ENCODE assay signal across 19 mouse cellular contexts in the genomic region with DNA sequence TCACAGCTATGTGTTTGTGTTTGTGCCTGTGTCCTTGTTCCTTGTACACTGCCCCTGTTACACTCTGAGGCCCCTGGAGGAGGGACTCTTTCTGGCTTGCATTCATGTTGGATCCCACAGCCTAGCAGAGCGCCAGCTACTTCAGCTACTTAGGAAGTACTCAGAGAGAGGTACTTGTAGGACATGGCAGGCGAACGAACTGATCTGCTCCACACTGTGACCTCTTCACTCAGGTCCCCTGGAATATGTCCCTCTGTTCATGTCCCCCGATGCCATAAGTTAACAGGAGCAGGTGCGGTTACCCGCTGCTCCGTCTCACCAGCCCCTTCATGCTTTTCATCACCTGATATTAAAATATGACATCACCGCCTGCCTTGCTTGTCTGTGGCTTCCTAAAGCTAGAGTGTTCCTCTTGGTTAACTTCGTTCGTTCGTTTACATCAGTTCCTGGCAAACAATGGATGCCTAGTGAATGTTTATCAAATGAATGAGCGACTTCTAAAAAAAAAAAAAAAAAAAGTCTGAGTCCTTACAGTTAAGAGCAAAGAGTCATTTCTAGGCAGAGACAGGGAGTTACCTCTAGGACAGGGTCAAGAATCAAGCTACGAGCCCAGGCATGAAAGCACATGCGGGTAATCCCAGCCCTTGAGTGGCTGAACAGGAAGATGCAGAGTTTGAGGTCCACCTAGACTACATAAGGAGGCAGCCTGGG. TPM values are rescaled to one million over a fixed set of nuclear protein-coding genes. Genes with fewer than 3 reads are reported as not detected.
DNase-seq lines count a peak whose midpoint lies in the region; ATAC-seq and TF ChIP-seq lines count a peak whose summit lies in the region.
"Had no signal": no experiment of that assay in that cellular context is flagged by ENCODE, and none has a peak within 500 bp of the region (broad histone marks: within the 10 kb centered on the region; RNA-seq: fewer than 3 reads in every experiment).

No protein-coding gene starts in this region.

- H3K27me3 ChIP-seq in ES-Bruce4 (ENCODE audit: control insufficient read depth, insufficient read depth, low read length, poor library complexity, severe bottlenecking): no peaks in the 10 kb centered on the region
- no peaks in the 10 kb centered on the region for H3K27me3 ChIP-seq in heart, adult 2 months (ENCODE audit: control insufficient read depth, insufficient read depth, low read length)
- H3K27me3 ChIP-seq in heart, postnatal 0 days (ENCODE audit: control insufficient read depth, insufficient read depth, low read length): peaks cover 5% of the 10 kb centered on the region; the same call in 1 of the 2 replicates
- no peaks in the 10 kb centered on the region for H3K27me3 ChIP-seq in limb, embryonic 11.5 days (ENCODE audit: control insufficient read depth, insufficient read depth, low read length)
- H3K27me3 ChIP-seq in midbrain, embryonic 14.5 days (ENCODE audit: control insufficient read depth, insufficient read depth, low read length): no peaks in the 10 kb centered on the region
- H3K27me3 ChIP-seq: intestine, embryonic 15.5 days had no signal

- H3K9ac ChIP-seq in ES-Bruce4 (ENCODE audit: low read depth, poor library complexity, severe bottlenecking): no peak overlapping the region
- H3K9ac ChIP-seq in heart, adult 2 months (ENCODE audit: low read depth, low read length): no peak overlapping the region
- H3K9ac ChIP-seq in heart, postnatal 0 days (replicated peaks; ENCODE audit: low read depth, low read length): no peak overlapping the region
- no peak overlapping the region for H3K9ac ChIP-seq in limb, embryonic 11.5 days (ENCODE audit: low read length)
- H3K9ac ChIP-seq in midbrain, embryonic 14.5 days (replicated peaks; ENCODE audit: low read length): no peak overlapping the region
- H3K9ac ChIP-seq: forebrain, postnatal 0 days; intestine, embryonic 15.5 days; liver, embryonic 13.5 days had no signal

- TF ChIP-seq CTCF in ES-Bruce4 (IDR thresholded peaks at IDR 0.05; ENCODE audit: low read depth, low read length): no peak
- TF ChIP-seq CTCF in heart, adult 2 months (IDR thresholded peaks at IDR 0.05): no peak
- TF ChIP-seq CTCF in heart, postnatal 0 days (IDR thresholded peaks at IDR 0.05; ENCODE audit: low read depth): no peak

- no peak for TF ChIP-seq EP300 in ES-Bruce4 (IDR thresholded peaks at IDR 0.05; ENCODE audit: insufficient read depth, low read depth, low read length)
- peak; percentile 55; the same call in 1 of the 2 replicates for TF ChIP-seq EP300 in heart, adult 2 months (IDR thresholded peaks at IDR 0.05; ENCODE audit: insufficient read depth, low read depth, low read length)
- no peak for TF ChIP-seq EP300 in heart, postnatal 0 days (IDR thresholded peaks at IDR 0.05; ENCODE audit: low read depth)

- DNase-seq in heart, adult 2 months: peak in 1 of 2 experiments; percentile 62
- peak; percentile 81 for DNase-seq in heart, postnatal 0 days (ENCODE audit: low spot score)
- no peak for DNase-seq in limb, embryonic 11.5 days (ENCODE audit: low spot score)
- no peak for DNase-seq in urinary bladder, postnatal 25 days (ENCODE audit: low spot score)
- DNase-seq in midbrain, embryonic 14.5 days: no peak
- DNase-seq in urinary bladder, adult 18-20 months (ENCODE audit: low spot score in 2 of 2): no peak
- DNase-seq: cerebellum, adult 11 months; forebrain, postnatal 0 days; gastrocnemius, postnatal 10 days; liver, embryonic 13.5 days; right cerebral cortex, adult 18-20 months had no signal

- no peak for TF ChIP-seq POLR2A in ES-Bruce4 (IDR thresholded peaks at IDR 0.05; ENCODE audit: insufficient read depth, low read length)
- TF ChIP-seq POLR2A in heart, adult 2 months (IDR thresholded peaks at IDR 0.05; ENCODE audit: insufficient read depth, low read depth, low read length): 0 out of 2 replicates have a peak, but pooled peaks have one; percentile 11

- intact Hi-C loops in heart, adult 2 months (cut with DNase I): no loop called here

- H3K79me2 ChIP-seq in heart, adult 2 months (replicated peaks; ENCODE audit: control insufficient read depth, insufficient read depth, low read length): no peaks in the 10 kb centered on the region

- H3K4me2 ChIP-seq in heart, postnatal 0 days (ENCODE audit: low read depth, low read length): peak overlapping the region; percentile 0; the same call in 1 of the 2 replicates
- H3K4me2 ChIP-seq in limb, embryonic 11.5 days (ENCODE audit: low read depth, severe bottlenecking): no peak overlapping the region
- H3K4me2 ChIP-seq in midbrain, embryonic 14.5 days (ENCODE audit: low read length): no peak overlapping the region
- H3K4me2 ChIP-seq: intestine, embryonic 15.5 days; liver, embryonic 13.5 days had no signal

- H3K27ac ChIP-seq in ES-Bruce4 (ENCODE audit: insufficient read depth, low read length): peak overlapping the region; percentile 49; the same call in 1 of the 2 replicates
- no peak overlapping the region; the same call in 1 of the 2 replicates for H3K27ac ChIP-seq in heart, adult 2 months
- peak overlapping the region; percentile 74 for H3K27ac ChIP-seq in heart, postnatal 0 days (ENCODE audit: low read depth)
- H3K27ac ChIP-seq in limb, embryonic 11.5 days (replicated peaks; ENCODE audit: low read depth, low read length): 0 out of 2 replicates have a peak overlapping the region, but pooled peaks have one; percentile 8
- H3K27ac ChIP-seq in midbrain, embryonic 14.5 days (replicated peaks; ENCODE audit: low read depth, low read length): no peak overlapping the region
- H3K27ac ChIP-seq: hindbrain, embryonic 10.5 days; intestine, embryonic 15.5 days; liver, embryonic 13.5 days had no signal

- ATAC-seq in heart, postnatal 0 days (ENCODE audit: insufficient read depth, low read depth): peak; percentile 79
- ATAC-seq in limb, embryonic 11.5 days (ENCODE audit: insufficient number of reproducible peaks, low FRiP score, low TSS enrichment, low read depth): no peak
- no peak for ATAC-seq in midbrain, embryonic 14.5 days (ENCODE audit: low FRiP score, low TSS enrichment)
- ATAC-seq: forebrain, postnatal 0 days; intestine, embryonic 15.5 days had no signal

- no peak overlapping the region for H3K4me3 ChIP-seq in ES-Bruce4 (ENCODE audit: low read depth, low read length)
- H3K4me3 ChIP-seq in heart, adult 2 months: no peak overlapping the region
- no peak overlapping the region for H3K4me3 ChIP-seq in heart, postnatal 0 days (ENCODE audit: low read depth, low read length)
- H3K4me3 ChIP-seq in limb, embryonic 11.5 days (ENCODE audit: low read depth, low read length): no peak overlapping the region
- no peak overlapping the region for H3K4me3 ChIP-seq in midbrain, embryonic 14.5 days (replicated peaks; ENCODE audit: low read depth, low read length)
- H3K4me3 ChIP-seq: hindbrain, embryonic 10.5 days; intestine, embryonic 15.5 days; liver, embryonic 13.5 days had no signal

- 40% methylated on average over 14 of the region's 14 CpGs for WGBS in heart, adult 2 months
- 26% methylated on average over 14 of the region's 14 CpGs for WGBS in heart, postnatal 0 days
- 86% methylated on average over 14 of the region's 14 CpGs for WGBS in limb, embryonic 11.5 days
- 89% methylated on average over 14 of the region's 14 CpGs for WGBS in midbrain, embryonic 14.5 days

- peaks cover 17% of the 10 kb centered on the region for H3K4me1 ChIP-seq in ES-Bruce4 (ENCODE audit: control insufficient read depth, insufficient read depth, low read length)
- peaks cover 16% of the 10 kb centered on the region for H3K4me1 ChIP-seq in heart, adult 2 months (ENCODE audit: control insufficient read depth, insufficient read depth, low read length)
- H3K4me1 ChIP-seq in heart, postnatal 0 days (ENCODE audit: control insufficient read depth, insufficient read depth): peaks cover 43% of the 10 kb centered on the region
- H3K4me1 ChIP-seq in limb, embryonic 11.5 days (ENCODE audit: control insufficient read depth, insufficient read depth, low read length): peaks cover 13% of the 10 kb centered on the region; the same call in 1 of the 2 replicates
- H3K4me1 ChIP-seq in midbrain, embryonic 14.5 days (ENCODE audit: control insufficient read depth, insufficient read depth, low read length): 0 out of 2 replicates have a peak, but pooled peaks cover 5% of the 10 kb centered on the region

- H3K36me3 ChIP-seq in ES-Bruce4 (ENCODE audit: control insufficient read depth, insufficient read depth, low read length, poor library complexity, severe bottlenecking): no peaks in the 10 kb centered on the region
- H3K36me3 ChIP-seq in heart, adult 2 months (ENCODE audit: control insufficient read depth, insufficient read depth, low read length): no peaks in the 10 kb centered on the region
- no peaks in the 10 kb centered on the region for H3K36me3 ChIP-seq in heart, postnatal 0 days (replicated peaks; ENCODE audit: control insufficient read depth, insufficient read depth, low read length)
- H3K36me3 ChIP-seq in limb, embryonic 11.5 days (ENCODE audit: control insufficient read depth, insufficient read depth, low read length): no peaks in the 10 kb centered on the region
- H3K36me3 ChIP-seq in midbrain, embryonic 14.5 days (ENCODE audit: control insufficient read depth, insufficient read depth, low read length): no peaks in the 10 kb centered on the region
- H3K36me3 ChIP-seq: hindbrain, embryonic 10.5 days; intestine, embryonic 15.5 days; liver, embryonic 13.5 days had no signal

- H3K9me3 ChIP-seq in ES-Bruce4 (replicated peaks; ENCODE audit: control insufficient read depth, insufficient read depth, low read length, poor library complexity, severe bottlenecking): no peaks in the 10 kb centered on the region
- no peaks in the 10 kb centered on the region for H3K9me3 ChIP-seq in heart, postnatal 0 days (replicated peaks; ENCODE audit: control insufficient read depth, low read length)
- no peaks in the 10 kb centered on the region for H3K9me3 ChIP-seq in limb, embryonic 11.5 days (ENCODE audit: control insufficient read depth, low read length)
- H3K9me3 ChIP-seq in midbrain, embryonic 14.5 days (ENCODE audit: control insufficient read depth, low read length): no peaks in the 10 kb centered on the region
- H3K9me3 ChIP-seq: hindbrain, embryonic 10.5 days; intestine, embryonic 15.5 days; liver, embryonic 13.5 days had no signal

RNA-seq across cellular contexts. Expression of a gene that starts 3.6 kb away (rescaled TPM):
- polyA plus RNA-seq in ES-Bruce4 (2011; ENCODE audit: insufficient read depth, insufficient read length, low read depth, missing spikeins): 13.3 and 19.8 TPM in 2 replicates
- 10 to 100 TPM; 21.1 to 26.4 TPM for total RNA-seq in heart, adult 2 months (2021)
- polyA plus RNA-seq in heart, adult 2 months (2012; rRNA removed): 52.0 and 55.0 TPM in 2 replicates
- 71.8 and 87.9 TPM in 2 replicates for total RNA-seq in heart, postnatal 0 days (2014; rRNA removed; ENCODE audit: low replicate concordance)
- 37.6 and 39.1 TPM in 2 replicates for polyA plus RNA-seq in heart, postnatal 0 days (2015; fragmentation: Nextera tagmentation; extraction: Ambion mirVana)
- polyA plus RNA-seq in limb, embryonic 11.5 days (2014; fragmentation: Nextera tagmentation; extraction: Ambion mirVana): 52.6 and 53.6 TPM in 2 replicates
- polyA plus RNA-seq in midbrain, embryonic 14.5 days (2014; fragmentation: Nextera tagmentation; extraction: Ambion mirVana): 93.1 and 97.2 TPM in 2 replicates

RNA-seq across cellular contexts. Expression of a gene that starts 7.6 kb away (rescaled TPM):
- polyA plus RNA-seq in ES-Bruce4 (2011; ENCODE audit: insufficient read depth, insufficient read length, low read depth, missing spikeins): 2.3 TPM in 1 of 2 replicates, not detected in the other
- total RNA-seq in heart, adult 2 months (2021): 1 to 10 TPM; 8.0 to 9.2 TPM
- polyA plus RNA-seq in heart, adult 2 months (2012; rRNA removed): 7.8 and 17.2 TPM in 2 replicates
- 6.7 and 34.3 TPM in 2 replicates for total RNA-seq in heart, postnatal 0 days (2014; rRNA removed; ENCODE audit: low replicate concordance)
- 15.4 and 15.5 TPM in 2 replicates for polyA plus RNA-seq in heart, postnatal 0 days (2015; fragmentation: Nextera tagmentation; extraction: Ambion mirVana)
- polyA plus RNA-seq in limb, embryonic 11.5 days (2014; fragmentation: Nextera tagmentation; extraction: Ambion mirVana): 2.8 and 3.6 TPM in 2 replicates
- 3.4 and 5.1 TPM in 2 replicates for polyA plus RNA-seq in midbrain, embryonic 14.5 days (2014; fragmentation: Nextera tagmentation; extraction: Ambion mirVana)
- total RNA-seq: megakaryocyte-erythroid progenitor cell, adult 5-6 weeks; neutrophil, adult 5-6 weeks had no signal

RNA-seq across cellular contexts. Expression of a gene that starts 9.5 kb away (rescaled TPM):
- polyA plus RNA-seq in ES-Bruce4 (2011; ENCODE audit: insufficient read depth, insufficient read length, low read depth, missing spikeins): 212 and 213 TPM in 2 replicates
- total RNA-seq in heart, adult 2 months (2021): 10 to 100 TPM; 20.2 to 26.0 TPM
- 14.7 and 15.5 TPM in 2 replicates for polyA plus RNA-seq in heart, adult 2 months (2012; rRNA removed)
- 42.2 and 46.5 TPM in 2 replicates for total RNA-seq in heart, postnatal 0 days (2014; rRNA removed; ENCODE audit: low replicate concordance)
- 30.4 and 30.7 TPM in 2 replicates for polyA plus RNA-seq in heart, postnatal 0 days (2015; fragmentation: Nextera tagmentation; extraction: Ambion mirVana)
- 22.6 and 23.6 TPM in 2 replicates for polyA plus RNA-seq in limb, embryonic 11.5 days (2014; fragmentation: Nextera tagmentation; extraction: Ambion mirVana)
- 2.4 and 4.9 TPM in 2 replicates for polyA plus RNA-seq in midbrain, embryonic 14.5 days (2014; fragmentation: Nextera tagmentation; extraction: Ambion mirVana)

RNA-seq across cellular contexts. Expression of a gene that starts 20.3 kb away (rescaled TPM):
- polyA plus RNA-seq in ES-Bruce4 (2011; ENCODE audit: insufficient read depth, insufficient read length, low read depth, missing spikeins): not detected in 2 replicates
- not detected for total RNA-seq in heart, adult 2 months (2021)
- polyA plus RNA-seq in heart, adult 2 months (2012; rRNA removed): not detected in 2 replicates
- total RNA-seq in heart, postnatal 0 days (2014; rRNA removed; ENCODE audit: low replicate concordance): not detected in 2 replicates
- not detected in 2 replicates for polyA plus RNA-seq in heart, postnatal 0 days (2015; fragmentation: Nextera tagmentation; extraction: Ambion mirVana)
- not detected in 2 replicates for polyA plus RNA-seq in limb, embryonic 11.5 days (2014; fragmentation: Nextera tagmentation; extraction: Ambion mirVana)
- not detected in 2 replicates for polyA plus RNA-seq in midbrain, embryonic 14.5 days (2014; fragmentation: Nextera tagmentation; extraction: Ambion mirVana)
- total RNA-seq: forebrain, postnatal 0 days; gastrocnemius, postnatal 10 days; layer of hippocampus, adult 8-10 months; megakaryocyte-erythroid progenitor cell, adult 5-6 weeks; neutrophil, adult 5-6 weeks had no signal
- polyA plus RNA-seq: forebrain, postnatal 0 days; hindbrain, embryonic 10.5 days; intestine, embryonic 15.5 days; liver, embryonic 13.5 days; spleen, adult 2 months; urinary bladder, adult 2 months had no signal

RNA-seq across cellular contexts. Expression of a gene that starts 32.7 kb away (rescaled TPM):
- polyA plus RNA-seq in ES-Bruce4 (2011; ENCODE audit: insufficient read depth, insufficient read length, low read depth, missing spikeins): 6.4 and 7.1 TPM in 2 replicates
- 10 to 100 TPM in 1 of 2 experiments, 1 to 10 TPM in 1; 8.0 to 10.3 TPM for total RNA-seq in heart, adult 2 months (2021)
- 17.9 and 31.9 TPM in 2 replicates for polyA plus RNA-seq in heart, adult 2 months (2012; rRNA removed)
- total RNA-seq in heart, postnatal 0 days (2014; rRNA removed; ENCODE audit: low replicate concordance): 22.3 and 26.6 TPM in 2 replicates
- 16.8 and 16.9 TPM in 2 replicates for polyA plus RNA-seq in heart, postnatal 0 days (2015; fragmentation: Nextera tagmentation; extraction: Ambion mirVana)
- 0.38 and 1.3 TPM in 2 replicates for polyA plus RNA-seq in limb, embryonic 11.5 days (2014; fragmentation: Nextera tagmentation; extraction: Ambion mirVana)
- polyA plus RNA-seq in midbrain, embryonic 14.5 days (2014; fragmentation: Nextera tagmentation; extraction: Ambion mirVana): 11.4 and 11.8 TPM in 2 replicates

Comparison
In these comparisons a context has a peak if more than half of its experiments do, and no peak if none do; other contexts are left out.
1. H3K27ac ChIP-seq: peak in ES-Bruce4 (single experiment), heart, postnatal 0 days (single experiment) and limb, embryonic 11.5 days (single experiment); none in heart, adult 2 months (single experiment) and midbrain, embryonic 14.5 days (single experiment).